Mouse (Mus musculus) spleen, postnatal 4 days (tissue): ENCODE measurements at regions not wholly inside any gene's neighbourhood (a gene's known extent, or its start where the extent isn't known, plus 50 kb on each side); places are given as distances from the start of the nearest gene placed in this dataset.

ENCODE experiments used
- DNase-seq, 2 experiments: peaks; one replicate each; pipeline ENCODE4 v3.0.0; 2022; ENCODE audit warnings: low spot score in 2 of 2

DNA sequence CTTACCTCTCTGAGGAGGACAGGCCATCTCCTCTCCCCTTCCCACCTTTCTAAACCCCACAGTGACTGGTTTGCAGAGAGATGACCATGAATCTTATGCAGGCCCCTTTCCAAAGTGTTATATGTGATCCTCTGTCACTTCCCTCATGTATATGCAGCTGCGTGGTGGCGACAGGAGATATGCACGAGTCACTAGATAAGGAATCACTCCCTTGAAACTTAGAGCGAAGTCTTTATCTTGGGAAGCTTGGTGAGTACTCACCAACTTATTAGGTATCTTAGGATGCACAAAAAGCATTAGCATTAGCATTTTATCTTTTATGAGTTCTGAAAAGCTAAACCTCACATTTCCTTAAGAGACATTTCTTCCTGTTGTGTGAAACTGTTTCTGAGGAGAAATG, 421.9 kb downstream of the Tmem161b start:
- DNase-seq = no peak

- no peak for DNase-seq
Measured at GRCm38 (mm10) chr13:84646899-84647298, 424.8 kb downstream of the Tmem161b start.

DNA sequence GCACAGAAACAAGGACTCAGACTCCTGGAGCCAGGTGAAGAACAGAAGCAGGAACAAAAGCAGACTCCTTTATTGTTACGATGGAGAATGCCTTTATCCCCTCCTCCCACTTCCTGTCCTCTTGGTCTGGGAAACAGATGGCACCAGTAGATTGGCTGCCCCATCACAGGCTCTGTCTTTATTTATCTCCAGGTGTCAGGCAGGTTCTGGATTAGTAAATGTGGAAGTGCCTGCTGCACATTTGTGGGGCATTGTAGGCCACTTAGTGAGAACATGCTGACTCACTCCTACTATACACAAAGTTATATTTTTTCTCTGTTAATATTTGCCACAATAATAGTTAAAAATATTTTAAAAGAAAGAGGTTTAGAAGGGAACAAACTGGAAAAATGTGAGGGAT, 426.0 kb downstream of the Tmem161b start:
- no peak for DNase-seq

DNA sequence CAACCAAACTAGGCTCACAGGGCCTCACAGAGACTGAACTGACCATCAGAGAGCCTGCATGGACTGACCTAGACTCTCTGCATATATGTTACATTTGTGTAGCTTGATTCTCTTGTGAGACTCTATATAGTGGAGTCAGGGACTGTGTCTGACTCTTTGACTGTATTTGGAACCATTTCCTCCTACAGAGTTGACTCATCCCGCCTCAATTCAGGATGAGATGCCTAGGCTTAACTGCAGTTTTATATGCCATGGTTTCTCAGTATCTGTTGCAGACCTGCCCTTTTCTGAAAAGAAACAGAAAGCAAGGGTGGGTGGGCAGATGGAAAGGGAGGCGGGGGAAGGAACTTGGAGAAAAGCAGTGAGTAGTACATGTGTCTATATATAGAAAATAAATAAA, 441.9 kb downstream of the Tmem161b start:
- DNase-seq = no peak

DNA sequence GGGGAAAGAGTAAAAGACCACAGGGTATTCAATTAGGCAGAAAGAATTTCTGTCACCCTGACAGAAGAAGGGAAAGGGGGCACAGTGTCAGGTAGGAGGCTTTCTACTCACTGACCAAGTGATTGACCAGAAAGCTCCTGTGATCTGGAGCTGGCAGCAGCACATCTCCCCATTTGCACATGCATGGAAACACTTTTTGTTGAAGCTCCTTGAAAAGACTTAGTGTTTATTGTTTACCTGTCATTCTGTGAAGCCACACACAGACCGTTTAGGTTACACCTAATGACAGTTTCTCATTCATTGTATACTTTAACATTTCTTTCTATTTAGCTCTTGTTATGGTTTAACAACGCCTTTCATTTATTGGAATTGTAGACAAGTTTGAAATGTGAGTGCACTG, 458.9 kb downstream of the Tmem161b start:
- DNase-seq = no peak

- no peak for DNase-seq
Measured at GRCm38 (mm10) chr13:84685930-84686329, 463.8 kb downstream of the Tmem161b start.

GRCm38 (mm10) chr13:84693462-84693861, 471.4 kb downstream of the Tmem161b start:
- no peak for DNase-seq

- no peak for DNase-seq
Measured at GRCm38 (mm10) chr13:84698472-84699080, 476.5 kb downstream of the Tmem161b start.

- no peak for DNase-seq
Measured at GRCm38 (mm10) chr13:84741231-84741630, 448.0 kb upstream of the Ccnh start.

- DNase-seq = no peak
Measured at GRCm38 (mm10) chr13:84748331-84748730, 440.9 kb upstream of the Ccnh start.

DNA sequence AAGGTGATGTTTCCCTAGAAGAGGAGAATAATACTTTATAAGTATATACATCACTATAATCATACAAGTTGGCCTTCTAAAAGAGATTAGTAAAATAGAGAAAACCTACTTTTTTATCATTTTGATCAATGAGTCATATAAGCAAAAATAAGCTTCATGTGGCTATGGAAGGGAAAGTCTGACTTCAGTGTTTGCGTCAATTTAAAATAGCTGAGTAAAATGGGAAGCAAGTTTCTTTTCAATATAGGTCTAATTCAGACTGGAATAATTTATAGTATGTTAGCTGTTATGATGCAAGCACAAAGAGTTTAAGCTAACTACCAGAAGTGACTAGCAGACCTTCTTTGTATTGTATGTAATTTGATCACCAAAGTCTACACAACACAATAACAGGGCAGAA, 440.0 kb upstream of the Ccnh start:
- DNase-seq = no peak

DNA sequence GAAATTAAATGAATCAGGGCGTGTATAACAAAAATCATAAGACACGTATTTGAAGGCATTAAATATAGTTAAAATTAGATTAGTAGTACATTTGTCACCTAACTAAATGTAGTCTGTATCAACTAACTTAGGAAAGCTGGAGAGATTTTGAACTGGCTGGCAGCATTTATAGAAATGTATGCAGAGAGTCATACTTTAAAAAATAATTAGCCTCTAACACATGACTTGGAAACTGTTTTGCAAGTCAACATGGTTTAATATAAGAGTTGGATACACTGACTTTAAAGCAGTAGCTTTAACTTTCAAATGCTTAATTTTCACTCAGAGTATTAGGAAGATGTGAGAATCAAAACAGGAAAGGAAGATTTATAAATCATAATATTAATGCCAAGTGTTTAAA, 439.1 kb upstream of the Ccnh start:
- no peak for DNase-seq

- DNase-seq = no peak
Measured at GRCm38 (mm10) chr13:84751576-84752490, 437.4 kb upstream of the Ccnh start.

GRCm38 (mm10) chr13:84752491-84752820, 436.8 kb upstream of the Ccnh start:
- no peak for DNase-seq

GRCm38 (mm10) chr13:84753751-84754500, 435.3 kb upstream of the Ccnh start:
- DNase-seq = no peak

DNA sequence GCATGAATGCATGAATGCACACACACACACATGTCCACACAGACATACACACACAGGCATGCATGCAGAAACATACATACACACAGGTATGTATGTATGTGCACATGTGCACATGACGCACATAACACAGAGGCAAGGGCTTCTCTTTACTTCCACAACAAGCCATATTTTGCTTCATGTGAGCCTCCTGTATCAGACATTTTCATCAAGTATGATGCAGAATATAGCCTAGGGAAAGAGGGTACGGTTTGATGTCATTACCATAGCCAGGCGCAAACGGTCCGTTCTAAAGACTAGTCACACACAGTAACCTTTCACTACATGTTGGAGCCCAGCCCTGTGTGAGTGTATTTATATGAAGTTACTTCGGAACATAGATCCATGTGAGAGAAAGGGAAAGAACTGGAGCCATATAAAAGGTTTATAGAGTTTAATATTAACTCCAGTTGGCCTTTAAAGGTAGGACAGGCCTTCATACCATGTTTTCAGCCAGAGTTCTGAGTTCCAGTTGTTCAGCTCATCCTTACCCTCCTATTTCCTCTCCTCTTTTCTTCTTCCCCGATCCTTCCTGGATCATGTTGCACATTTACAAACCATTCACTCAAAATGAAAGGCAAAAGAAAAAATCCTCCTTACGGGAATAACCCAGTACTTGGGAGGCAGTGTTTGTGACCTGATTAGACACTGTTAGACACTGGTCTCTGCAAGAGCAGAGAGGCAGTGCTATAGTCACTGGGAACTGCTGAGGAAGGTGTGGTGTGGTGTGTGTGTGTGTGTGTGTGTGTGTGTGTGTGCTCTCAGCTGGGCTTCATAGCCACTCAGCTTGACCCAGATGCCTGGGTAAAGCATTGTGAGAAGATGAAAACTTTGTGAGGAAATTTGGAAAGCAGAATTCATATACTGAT, 434.1 kb upstream of the Ccnh start:
- DNase-seq = no peak

DNA sequence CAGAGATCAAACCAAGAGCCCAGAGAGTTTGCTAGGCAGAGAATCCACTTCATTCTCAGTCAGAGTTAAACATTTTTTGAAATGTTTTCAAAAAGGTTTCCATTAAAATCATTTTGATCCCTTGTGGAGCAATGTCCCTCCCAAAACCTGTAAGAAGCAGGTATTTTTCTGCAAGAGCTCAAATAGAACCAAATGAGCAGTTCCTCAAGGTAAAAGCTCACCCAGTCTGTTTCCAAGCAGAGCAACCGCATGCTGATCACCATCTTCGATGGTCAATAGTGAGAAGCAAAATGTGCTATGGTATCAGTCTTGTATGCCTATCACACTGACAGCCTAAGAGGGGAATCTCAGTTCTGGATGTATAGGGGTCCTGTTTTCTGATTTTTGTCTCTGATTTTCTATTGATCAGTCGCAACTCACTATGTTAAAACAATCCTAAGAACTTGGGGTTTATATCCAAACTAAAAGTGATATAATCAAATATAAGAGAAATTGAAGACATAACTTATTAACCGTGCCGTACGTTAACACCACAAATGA, 432.3 kb upstream of the Ccnh start:
- DNase-seq = no peak

DNA sequence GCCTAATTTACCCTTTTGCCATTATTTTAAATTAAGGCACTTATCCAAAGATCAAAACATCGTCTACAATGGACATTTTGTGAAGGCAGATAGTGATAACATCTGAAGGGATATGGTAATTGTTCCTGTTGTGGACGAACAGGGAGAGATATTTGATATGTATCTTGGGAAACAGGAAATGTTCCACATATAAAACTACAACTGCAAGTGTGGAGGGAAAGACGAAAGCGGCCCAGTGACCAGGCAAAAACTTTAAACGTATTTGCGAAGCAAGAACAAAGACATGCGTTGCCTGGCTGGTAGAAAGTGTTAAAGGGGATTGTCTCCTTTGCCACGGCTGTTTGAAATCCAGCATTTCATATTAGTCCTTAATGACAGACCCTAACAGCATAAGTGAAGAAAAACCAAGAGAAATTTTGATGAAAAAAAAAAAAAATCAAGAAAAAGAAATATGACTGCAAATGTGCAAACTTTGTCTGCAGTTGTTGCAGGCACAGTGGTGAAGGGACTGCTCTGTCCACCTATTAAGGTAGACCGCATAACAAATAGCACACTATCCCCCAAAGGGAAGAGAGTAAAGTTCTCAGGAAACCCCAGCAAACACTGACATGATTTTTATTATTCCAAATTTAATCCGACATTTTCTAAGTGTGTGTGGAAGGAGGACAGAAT, 431.2 kb upstream of the Ccnh start:
- DNase-seq = no peak

- peak; percentile 20 to 65 for DNase-seq
Measured at GRCm38 (mm10) chr13:84758568-84758900, 430.7 kb upstream of the Ccnh start.

DNA sequence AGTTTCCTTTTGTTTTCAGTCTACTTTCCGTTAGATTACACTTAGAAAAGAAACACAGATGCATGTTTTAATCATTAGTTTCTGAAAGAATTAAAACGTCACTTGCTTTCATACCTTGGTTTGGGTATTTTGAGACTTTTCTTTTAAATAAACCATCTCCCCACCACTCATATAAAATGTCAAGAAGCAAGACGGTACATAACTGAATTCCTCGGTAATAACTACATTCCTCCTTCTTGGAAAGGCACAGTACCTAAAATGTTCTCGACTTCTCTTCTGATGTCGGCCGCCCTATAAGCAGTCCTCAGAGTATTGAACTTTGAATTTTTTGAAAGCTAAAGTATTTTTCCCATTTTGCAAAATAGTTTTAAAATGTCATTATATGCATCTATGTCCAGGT, 430.1 kb upstream of the Ccnh start:
- no peak for DNase-seq

DNA sequence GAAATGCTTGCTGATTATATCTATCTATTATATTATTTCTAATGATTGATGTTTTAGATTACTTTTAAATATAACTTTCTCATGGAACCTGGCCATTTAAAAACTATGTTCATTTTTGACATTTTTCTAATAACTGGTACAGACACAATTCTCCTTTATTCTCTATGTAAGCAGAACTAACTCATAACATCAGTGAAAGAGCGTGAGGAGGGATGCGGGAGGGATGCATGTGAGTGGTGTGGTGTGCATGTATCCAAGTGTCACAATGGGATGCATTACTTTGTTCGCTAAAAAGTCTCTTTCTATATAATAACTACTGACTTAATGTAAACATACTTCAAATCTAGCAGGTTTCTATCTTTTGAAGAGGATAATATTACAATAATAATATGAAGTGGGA, 428.7 kb upstream of the Ccnh start:
- no peak for DNase-seq
